Mouse (Mus musculus) hindbrain, embryonic 14.5 days (tissue): ENCODE measurements around the gene Eif4a1. TPM values are rescaled to one million over a fixed set of nuclear protein-coding genes. Genes with fewer than 3 reads are reported as not detected.

Experiments used
- ATAC-seq: fragments of 200-750 bp; cut with Nextera tagmentation; 2 replicates; pipeline ENCODE4 v1.8.0; 2017; ENCODE audit warnings: moderate number of reproducible peaks, mild to moderate bottlenecking, moderate TSS enrichment, moderate library complexity; ENCODE audit not compliant: low FRiP score
- DNase-seq: peaks from one replicate; pipeline ENCODE4 v3.0.0-alpha.2; 2015; ENCODE audit warnings: low spot score
- H3K27ac ChIP-seq: fragments of 300-500 bp; sonication (generic); 2 replicates; pipeline ENCODE4 v1.5.1; 2014; ENCODE audit warnings: mild to moderate bottlenecking, moderate library complexity
- H3K27me3 ChIP-seq: fragments of 300-500 bp; sonication (generic); 2 replicates; pipeline ENCODE4 v1.6.1; 2014; ENCODE audit warnings: mild to moderate bottlenecking, low read length, mixed read lengths; ENCODE audit not compliant: control insufficient read depth, insufficient read depth
- H3K36me3 ChIP-seq: fragments of 300-500 bp; sonication (generic); replicated peaks from 2 replicates; pipeline ENCODE4 v1.6.1; 2014; ENCODE audit not compliant: control insufficient read depth, insufficient read depth
- H3K4me1 ChIP-seq: fragments of 300-500 bp; sonication (generic); replicated peaks from 2 replicates; pipeline ENCODE4 v1.6.1; 2014; ENCODE audit warnings: antibody characterized with exemption, low read length, mixed read lengths; ENCODE audit not compliant: control insufficient read depth, insufficient read depth
- H3K4me2 ChIP-seq: fragments of 300-500 bp; sonication (generic); replicated peaks from 2 replicates; pipeline ENCODE4 v1.6.1; 2014; ENCODE audit warnings: mild to moderate bottlenecking, moderate library complexity
- H3K4me3 ChIP-seq: fragments of 300-500 bp; sonication (generic); replicated peaks from 2 replicates; pipeline ENCODE4 v1.5.1; 2014; ENCODE audit warnings: mild to moderate bottlenecking, low read length
- H3K9ac ChIP-seq: fragments of 300-500 bp; sonication (generic); 2 replicates; pipeline ENCODE4 v1.6.1; 2014
- H3K9me3 ChIP-seq: fragments of 300-500 bp; sonication (generic); 2 replicates; pipeline ENCODE4 v1.6.1; 2016; ENCODE audit warnings: low read length; ENCODE audit not compliant: control insufficient read depth
- WGBS: fragments of 180-500 bp; shearing (Covaris S2); extraction: QIAGEN DNeasy Blood & Tissue Kit; methylation state at CpG from one replicate; pipeline ENCODE4 v1.1.7; 2014; 5-methylcytosine and 5-hydroxymethylcytosine counted together
- polyA plus RNA-seq: library from polyadenylated mRNA; unstranded; fragments of >200 nt; fragmentation: Nextera tagmentation; extraction: Ambion mirVana; gene quantifications from 2 replicates; pipeline ENCODE4 v1.2.1, GENCODE M21; 2014

The Eif4a1 gene
- polyA plus RNA-seq, 1 experiment from 2014 or later: 559 TPM

DNA sequence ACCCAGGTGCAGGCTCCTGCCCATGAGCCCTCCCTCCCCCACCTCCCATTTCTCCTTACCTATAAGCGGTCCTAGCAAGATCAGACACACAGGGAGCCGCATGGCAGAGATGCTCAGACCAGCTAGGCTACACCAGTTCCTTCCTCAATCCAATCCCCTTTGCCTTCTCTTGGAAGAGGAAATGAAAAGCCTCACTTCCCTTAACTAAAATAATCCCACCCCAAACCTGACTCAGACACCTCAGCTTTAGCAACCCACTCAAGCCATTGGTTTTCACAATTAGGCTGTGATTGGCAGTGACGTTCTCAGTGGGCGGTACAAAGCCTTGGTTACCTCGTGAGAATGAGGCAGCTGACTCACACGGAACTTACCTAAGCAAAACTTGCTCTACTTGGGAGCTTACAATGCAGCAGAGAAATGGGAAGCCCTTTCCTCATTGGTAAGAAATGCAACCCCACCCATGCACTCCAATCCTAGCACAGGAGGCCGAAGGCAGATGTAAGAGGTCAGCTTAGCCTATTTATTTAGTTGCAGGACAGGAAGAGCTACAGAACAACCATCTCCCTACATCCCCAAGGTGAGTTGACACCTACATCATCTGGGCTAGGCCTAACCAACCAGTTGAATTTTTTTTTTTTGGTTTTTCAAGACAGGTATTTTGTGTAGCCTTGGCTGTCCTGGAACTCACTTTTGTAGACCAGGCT lies 6.1 kb downstream of the Eif4a1 start, which contains the start of gene Cd68:
Gene Cd68 (minus strand): TSS at position 193 of the 704 bp plus-strand sequence.
- H3K36me3 ChIP-seq: peaks cover 73% of the 10 kb centered on the region
- no peak for ATAC-seq
- no peak for DNase-seq
- H3K4me2 ChIP-seq: no peak within 1 kb of the TSS
- no peaks in the 10 kb centered on the region for H3K9me3 ChIP-seq
- H3K9ac ChIP-seq: no peak within 1 kb of the TSS
- peaks cover 24% of the 10 kb centered on the region for H3K4me1 ChIP-seq
- 44% methylated on average over 7 of the region's 7 CpGs for WGBS
- H3K27ac ChIP-seq: no peak within 1 kb of the TSS
- no peaks in the 10 kb centered on the region for H3K27me3 ChIP-seq
- no peak within 1 kb of the TSS for H3K4me3 ChIP-seq

DNA sequence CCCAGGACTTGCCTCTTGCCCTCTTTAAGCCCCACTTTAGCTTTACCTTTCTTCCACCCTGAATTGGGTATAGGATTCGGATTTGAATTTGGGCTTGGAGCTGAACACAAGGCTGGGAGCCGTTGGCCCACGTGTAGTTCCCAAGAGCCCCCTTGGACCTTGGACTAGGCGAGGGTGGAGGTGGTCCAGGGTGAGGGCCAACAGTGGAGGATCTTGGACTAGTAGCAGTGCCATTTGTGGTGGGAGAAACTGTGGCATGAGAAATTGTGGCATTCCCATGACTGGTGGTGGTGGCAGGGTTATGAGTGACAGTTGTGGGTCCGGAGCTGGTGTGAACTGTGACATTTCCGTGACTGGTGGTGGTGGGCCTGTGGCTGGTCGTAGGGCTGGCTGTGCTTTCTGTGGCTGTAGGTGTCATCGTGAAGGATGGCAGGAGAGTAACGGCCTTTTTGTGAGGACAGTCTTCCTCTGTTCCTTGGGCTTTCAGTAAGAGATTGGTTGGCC lies 6.7 kb downstream of the Eif4a1 start:
- peaks cover 69% of the 10 kb centered on the region for H3K36me3 ChIP-seq
- no peak overlapping the region for H3K9ac ChIP-seq
- no peak overlapping the region for H3K4me2 ChIP-seq
- ATAC-seq (no peak), DNase-seq (no peak)
- no peak overlapping the region for H3K4me3 ChIP-seq
- peaks cover 24% of the 10 kb centered on the region for H3K4me1 ChIP-seq
- H3K27me3 ChIP-seq: no peaks in the 10 kb centered on the region
- H3K9me3 ChIP-seq: no peaks in the 10 kb centered on the region
- no peak overlapping the region for H3K27ac ChIP-seq
- 77% methylated on average over 9 of the region's 9 CpGs for WGBS

DNA sequence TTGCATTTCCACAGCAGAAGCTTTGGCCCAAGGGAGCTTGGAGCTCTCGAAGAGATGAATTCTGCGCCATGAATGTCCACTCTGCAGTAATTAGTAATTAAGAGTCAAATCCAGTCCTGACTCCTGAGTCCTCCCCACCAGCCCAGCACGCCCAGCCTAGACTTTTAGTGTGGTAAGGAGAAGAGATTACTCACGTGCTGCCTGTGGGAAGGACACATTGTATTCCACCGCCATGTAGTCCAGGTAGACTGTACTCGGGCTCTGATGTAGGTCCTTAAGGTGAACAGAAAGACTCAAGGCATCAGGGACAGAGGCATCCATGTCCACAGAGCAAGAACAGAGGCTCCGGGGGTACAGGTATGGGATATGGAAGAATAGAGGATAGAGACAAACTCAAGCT lies 7.4 kb downstream of the Eif4a1 start:
- H3K4me3 ChIP-seq: no peak overlapping the region
- no peak overlapping the region for H3K9ac ChIP-seq
- H3K4me1 ChIP-seq: peaks cover 17% of the 10 kb centered on the region
- H3K4me2 ChIP-seq: no peak overlapping the region
- DNase-seq (no peak), ATAC-seq (no peak)
- no peaks in the 10 kb centered on the region for H3K9me3 ChIP-seq
- H3K27ac ChIP-seq: no peak overlapping the region
- H3K36me3 ChIP-seq: peaks cover 67% of the 10 kb centered on the region
- no peaks in the 10 kb centered on the region for H3K27me3 ChIP-seq
- WGBS: 98% methylated on average over 7 of the region's 7 CpGs

DNA sequence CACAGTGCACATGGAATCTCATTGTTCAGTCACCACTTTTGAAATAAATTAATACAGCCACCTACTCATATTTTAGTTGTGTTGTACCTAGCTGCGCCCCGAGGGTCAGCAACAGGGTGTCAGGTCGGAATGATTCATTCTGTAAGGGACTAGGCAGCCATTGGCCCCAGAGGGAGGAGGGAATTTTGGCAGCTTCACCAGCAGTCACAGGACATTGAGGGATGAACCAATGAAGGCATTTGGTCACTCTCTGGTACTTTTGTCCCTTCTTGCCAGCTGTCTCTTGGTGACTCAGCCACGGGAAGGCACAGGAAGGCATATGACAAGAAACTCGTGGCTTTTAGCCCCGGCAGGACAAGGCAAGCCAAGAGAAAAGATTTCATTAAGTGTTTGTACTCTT lies 8.4 kb downstream of the Eif4a1 start:
- Histone ChIP-seq H3K4me3 (no peak overlapping the region), H3K27me3 (no peaks in the 10 kb centered on the region), H3K4me1 (peaks cover 14% of the 10 kb centered on the region), H3K9me3 (no peaks in the 10 kb centered on the region), H3K4me2 (no peak overlapping the region), H3K27ac (peak overlapping the region; percentile 93), H3K36me3 (peaks cover 65% of the 10 kb centered on the region), H3K9ac (no peak overlapping the region)
- no peak for ATAC-seq
- no peak for DNase-seq
- 91% methylated on average over 6 of the region's 6 CpGs for WGBS

DNA sequence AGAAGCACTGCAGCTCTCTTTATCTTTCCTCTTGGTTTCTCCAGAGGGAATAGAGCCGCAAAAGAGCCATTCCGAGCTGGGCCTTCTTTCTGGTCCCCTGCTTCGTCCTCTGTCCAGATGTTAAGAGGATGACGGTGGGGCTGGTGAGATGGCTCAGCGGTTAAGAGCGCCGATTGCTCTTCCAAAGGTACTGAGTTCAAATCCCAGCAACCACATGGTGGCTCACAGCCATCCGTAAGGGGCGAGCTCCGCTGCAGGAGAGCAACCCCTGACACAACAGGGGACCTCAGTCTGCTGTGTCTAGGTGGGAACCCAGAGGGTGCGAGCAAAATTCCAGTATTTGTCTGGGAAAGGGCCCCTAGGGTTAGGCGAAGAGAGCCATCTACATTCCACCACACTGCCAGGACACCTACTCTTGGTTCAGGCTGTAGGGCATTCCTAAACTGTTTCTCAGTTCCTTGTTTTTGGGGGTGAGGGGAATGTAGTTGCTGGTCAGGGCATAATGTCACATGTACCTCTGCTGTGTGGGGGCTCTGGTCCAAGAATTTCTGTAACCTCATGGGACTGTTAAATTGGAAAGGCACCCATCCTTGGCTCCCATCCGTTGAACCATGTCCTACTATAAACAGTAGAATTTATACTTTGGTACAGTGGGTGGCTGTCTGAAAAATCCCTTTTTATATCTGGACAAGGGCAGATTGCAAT lies 9.1 kb downstream of the Eif4a1 start:
- H3K4me3 ChIP-seq: peak overlapping the region; percentile 51
- H3K27me3 ChIP-seq: no peaks in the 10 kb centered on the region
- DNase-seq (no peak), ATAC-seq (peak; percentile 2)
- peaks cover 65% of the 10 kb centered on the region for H3K36me3 ChIP-seq
- H3K9ac ChIP-seq: peak overlapping the region; percentile 50
- peak overlapping the region; percentile 58 for H3K4me2 ChIP-seq
- WGBS: 66% methylated on average over 13 of the region's 13 CpGs
- peak overlapping the region; percentile 93 for H3K27ac ChIP-seq
- H3K9me3 ChIP-seq: no peaks in the 10 kb centered on the region
- H3K4me1 ChIP-seq: peaks cover 14% of the 10 kb centered on the region

DNA sequence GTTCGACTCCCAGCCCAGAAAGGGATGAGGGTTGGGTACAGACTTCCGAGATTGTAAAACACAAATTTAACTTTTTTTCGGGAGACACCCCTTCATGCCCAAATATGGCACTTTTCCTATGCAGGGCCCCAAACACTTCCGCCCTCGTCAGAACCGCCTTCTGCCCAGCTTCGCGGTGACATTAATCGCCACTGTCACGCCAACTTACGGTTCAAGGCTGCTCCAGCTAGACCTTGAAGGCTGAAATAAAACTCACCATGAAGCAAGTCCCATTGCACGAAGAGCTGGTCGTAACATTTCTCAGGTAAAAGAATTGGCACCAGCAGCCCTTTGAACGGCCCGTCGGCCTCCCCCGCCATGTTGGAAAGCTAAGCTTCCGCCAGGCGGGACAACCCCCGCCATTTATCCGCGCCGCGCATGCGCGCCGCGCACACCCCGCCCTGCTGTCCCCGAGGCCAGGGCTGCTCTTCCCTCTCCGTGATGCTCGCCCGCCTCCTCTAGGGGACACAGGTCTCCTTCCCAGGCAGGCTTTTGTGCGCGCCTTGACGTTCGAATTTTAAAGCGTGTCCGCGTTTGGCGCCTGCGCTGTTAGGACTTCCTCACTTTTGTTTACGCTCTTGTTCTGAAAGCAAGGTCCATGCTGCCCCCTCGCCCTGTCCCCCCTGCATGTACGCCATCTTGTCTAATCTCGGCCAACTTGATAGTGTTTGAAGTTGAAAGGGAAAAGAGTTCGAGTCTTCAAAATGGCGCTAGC lies 9.8 kb downstream of the Eif4a1 start, which contains the start of gene Mpdu1:
Gene Mpdu1 (minus strand): TSS at position 430 of the 754 bp plus-strand sequence.
- Histone ChIP-seq H3K9me3 (no peaks in the 10 kb centered on the region), H3K27ac (peak within 1 kb of the TSS; percentile 93), H3K4me2 (peak within 1 kb of the TSS; percentile 58), H3K4me1 (peaks cover 14% of the 10 kb centered on the region), H3K4me3 (peak within 1 kb of the TSS; percentile 51), H3K36me3 (peaks cover 65% of the 10 kb centered on the region), H3K27me3 (no peaks in the 10 kb centered on the region), H3K9ac (peak within 1 kb of the TSS; percentile 65)
- peak; percentile 96 for DNase-seq
- ATAC-seq: peak; percentile 95
- WGBS: under 1% methylated on average over 48 of the region's 48 CpGs

DNA sequence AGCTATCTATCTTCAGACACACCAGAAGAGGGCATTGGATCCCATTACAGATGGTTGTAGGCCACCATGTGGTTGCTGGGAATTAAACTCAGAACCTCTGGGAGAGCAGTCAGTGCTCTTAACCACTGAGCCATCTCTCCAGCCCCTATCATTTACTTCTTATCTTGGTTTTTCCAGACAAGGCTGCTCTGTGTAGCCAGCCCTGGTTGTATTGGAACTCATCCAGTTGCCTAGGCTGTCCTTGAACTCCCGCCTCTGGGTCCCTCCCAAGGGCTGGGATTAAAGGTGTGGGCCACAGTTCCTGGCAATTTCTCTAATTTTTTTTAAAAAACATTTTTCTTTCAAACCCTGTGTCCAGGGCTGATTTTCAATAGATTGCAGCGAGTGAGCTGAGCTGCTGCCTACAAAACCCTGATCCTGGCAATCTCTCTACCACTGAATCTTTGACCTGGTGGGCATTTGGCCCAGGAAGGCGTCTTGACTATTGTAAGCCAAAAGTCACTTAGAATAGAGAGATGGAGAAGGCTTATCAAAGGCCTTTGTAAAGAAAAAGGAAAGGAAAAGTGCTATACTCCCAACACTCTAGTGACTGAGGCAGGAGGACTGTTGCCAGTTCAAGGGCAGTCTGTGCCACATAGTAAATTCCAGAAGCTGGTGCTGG lies 10.9 kb downstream of the Eif4a1 start:
- ATAC-seq (no peak), DNase-seq (no peak)
- Histone ChIP-seq H3K4me2 (peak overlapping the region; percentile 58), H3K36me3 (peaks cover 66% of the 10 kb centered on the region), H3K9ac (no peak overlapping the region), H3K4me1 (peaks cover 14% of the 10 kb centered on the region), H3K9me3 (no peaks in the 10 kb centered on the region), H3K27me3 (no peaks in the 10 kb centered on the region), H3K27ac (peak overlapping the region; percentile 93; the same call in 1 of the 2 replicates), H3K4me3 (peak overlapping the region; percentile 51)
- 77% methylated on average over 3 of the region's 3 CpGs for WGBS

DNA sequence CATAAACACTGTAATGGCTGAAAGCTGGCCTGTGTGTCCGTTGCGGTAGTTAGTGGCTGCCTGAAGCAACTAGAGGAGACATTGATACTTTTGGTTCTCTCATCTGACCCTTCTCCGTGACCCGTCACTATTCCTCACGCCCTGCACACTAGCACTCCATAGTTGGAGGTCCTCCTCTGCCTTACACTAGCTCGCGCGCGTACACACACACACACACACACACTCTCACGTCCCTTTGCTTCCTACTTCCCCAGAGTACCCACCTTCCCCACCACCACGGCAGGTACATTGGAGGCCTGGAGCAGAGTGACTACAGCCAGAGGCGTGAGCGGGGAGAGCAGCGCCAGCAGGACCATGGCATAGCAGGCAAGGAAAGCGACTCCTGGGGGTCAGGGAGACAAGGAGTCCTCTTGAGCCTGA lies 14.8 kb downstream of the Eif4a1 start:
- 84% methylated on average over 15 of the region's 15 CpGs for WGBS
- no peaks in the 10 kb centered on the region for H3K9me3 ChIP-seq
- no peaks in the 10 kb centered on the region for H3K27me3 ChIP-seq
- no peak overlapping the region for H3K4me3 ChIP-seq
- H3K9ac ChIP-seq: no peak overlapping the region
- peaks cover 8% of the 10 kb centered on the region; the same call in 1 of the 2 replicates for H3K4me1 ChIP-seq
- ATAC-seq (no peak), DNase-seq (no peak)
- no peak overlapping the region for H3K4me2 ChIP-seq
- H3K27ac ChIP-seq: no peak overlapping the region
- H3K36me3 ChIP-seq: peaks cover 68% of the 10 kb centered on the region
